Mouse (Mus musculus): ENCODE results near the gene Fyn. TPM values are rescaled to one million over a fixed set of nuclear protein-coding genes. Genes with fewer than 3 reads are reported as not detected.

Gene Fyn
- 100 to 1,000 TPM; 411 to 437 TPM for polyA plus RNA-seq (2017; shearing (Covaris generic))

DNA sequence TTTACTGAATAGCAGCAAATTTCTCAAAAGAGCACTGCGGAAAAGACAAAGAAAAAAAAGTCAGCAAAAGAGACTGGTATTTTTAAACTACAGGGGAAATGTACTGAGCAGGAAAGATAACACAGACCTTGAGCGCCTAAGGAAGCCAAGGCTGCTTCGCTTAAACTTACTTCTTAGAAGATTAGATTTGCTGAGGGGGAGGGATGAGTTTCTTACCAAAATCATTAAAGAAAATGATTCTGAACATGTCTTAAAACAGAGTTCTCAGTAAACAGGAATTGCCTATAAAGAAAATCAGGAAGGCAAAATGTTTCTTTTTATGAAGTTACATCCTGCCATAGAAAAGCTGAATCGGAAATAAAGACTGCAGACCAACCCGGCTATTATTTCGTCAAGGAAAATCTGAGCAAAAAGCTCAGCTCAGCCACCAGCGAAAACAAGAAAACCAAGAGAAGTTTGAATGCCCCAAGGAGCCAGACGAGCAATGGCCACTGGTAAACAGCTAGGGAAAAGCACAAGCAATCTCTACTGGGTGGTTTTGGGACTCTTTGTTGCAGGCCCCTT lies at the start of gene Fyn:
Fyn (plus strand) TSS at position 284 of the 564 bp plus-strand sequence.

DNA sequence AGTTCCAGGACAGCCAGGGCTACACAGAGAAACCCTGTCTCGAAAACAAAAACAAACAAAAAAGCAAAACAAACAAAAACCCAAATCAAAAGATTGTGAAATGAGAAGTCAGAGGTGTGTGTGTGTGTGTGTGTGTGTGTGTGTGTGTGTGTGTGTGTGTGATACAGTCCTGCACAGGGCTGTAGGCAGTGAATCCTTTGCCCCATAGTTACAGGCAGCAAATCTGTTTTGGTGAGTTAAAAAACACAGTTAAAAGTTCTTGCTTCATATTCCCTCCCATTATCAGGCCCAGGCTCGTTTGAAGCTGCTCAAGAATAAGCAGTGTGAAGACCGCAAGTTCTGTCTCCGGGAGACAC lies 244.0 kb downstream of the Fyn start, which contains the start of gene Traf3ip2:
Traf3ip2 (plus strand) TSS at position 302 of the 356 bp plus-strand sequence.

Other genes starting within 250 kb of the Fyn start
- gene Fam229b, start 234.9 kb upstream of the Fyn start, polyA plus RNA-seq (2017; shearing (Covaris generic)) = under 1 TPM; 0.06 to 0.66 TPM
- gene Tube1, start 234.9 kb upstream of the Fyn start, polyA plus RNA-seq (2017; shearing (Covaris generic)) = 10 to 100 TPM in 1 of 2 experiments, 1 to 10 TPM in 1; 5.7 to 22.4 TPM
- under 1 TPM; 0.24 to 0.39 TPM for gene Ccn6, start 205.1 kb upstream of the Fyn start, polyA plus RNA-seq (2017; shearing (Covaris generic))
- 10 to 100 TPM; 48.5 to 58.2 TPM for gene Traf3ip2, start 244.1 kb downstream of the Fyn start, polyA plus RNA-seq (2017; shearing (Covaris generic))

All from activated CD4-positive, CD25-positive, alpha-beta regulatory T cell (primary cell).